Mouse (Mus musculus) heart, adult 2 months (tissue): ENCODE results near the gene Hk2.

Experiments
- CTCF ChIP-seq: fragments of 200-600 bp; IDR thresholded peaks from 2 replicates; pipeline ENCODE4 v1.8.1; 2022; ENCODE audit warnings: antibody characterized with exemption, mild to moderate bottlenecking, moderate library complexity
- POLR2A ChIP-seq: fragments of 200-500 bp; IDR thresholded peaks from 2 replicates; pipeline ENCODE4 v1.6.1; 2011; ENCODE audit warnings: mild to moderate bottlenecking, low read depth, low read length, control low read depth; ENCODE audit not compliant: insufficient read depth

DNA sequence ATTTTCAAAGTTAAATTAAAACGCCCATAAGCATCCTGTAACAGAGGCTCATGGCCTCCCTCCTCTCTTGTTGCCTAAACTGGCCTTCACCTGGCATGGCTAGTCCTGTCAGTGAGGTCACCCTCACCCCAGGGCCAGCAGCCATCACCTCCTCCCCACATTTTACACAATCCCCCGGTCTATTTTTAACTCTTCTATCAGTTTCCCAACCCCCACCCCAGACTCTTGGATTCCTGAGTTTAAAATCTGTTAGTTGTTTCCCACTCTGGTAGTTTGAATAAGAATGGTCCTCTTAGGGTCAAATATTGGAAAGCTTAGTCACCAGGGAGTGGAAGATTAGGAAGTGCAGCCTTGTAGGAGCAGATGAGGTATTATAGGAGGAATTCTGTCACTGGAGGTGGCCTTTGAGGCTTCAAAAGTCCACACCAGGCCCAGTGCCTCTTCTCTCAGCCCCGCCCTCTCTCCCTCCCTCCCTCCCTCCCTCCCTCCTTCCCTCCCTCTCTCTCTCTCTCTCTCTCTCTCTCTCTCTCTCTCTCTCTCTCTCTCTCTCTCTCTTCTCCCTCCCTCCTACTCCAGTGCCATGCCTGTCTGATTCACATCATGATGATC lies 13.4 kb downstream of the Hk2 start:
- TF ChIP-seq CTCF: no peak
- 0 out of 2 replicates have a peak, but pooled peaks have one; percentile 20 for TF ChIP-seq POLR2A
